Mouse (Mus musculus) right cerebral cortex, postnatal 10 days (tissue): Measurements from ENCODE around the gene Prr12.

ENCODE experiments used
- DNase-seq, 2 experiments: peaks; one replicate each; pipeline ENCODE4 v3.0.0; 2021; ENCODE audit warnings: low spot score in 2 of 2

Gene Prr12

GRCm38 (mm10) chr7:45051601-45051974, 1.1 kb downstream of the Prr12 start:
- DNase-seq, result no peak

DNA sequence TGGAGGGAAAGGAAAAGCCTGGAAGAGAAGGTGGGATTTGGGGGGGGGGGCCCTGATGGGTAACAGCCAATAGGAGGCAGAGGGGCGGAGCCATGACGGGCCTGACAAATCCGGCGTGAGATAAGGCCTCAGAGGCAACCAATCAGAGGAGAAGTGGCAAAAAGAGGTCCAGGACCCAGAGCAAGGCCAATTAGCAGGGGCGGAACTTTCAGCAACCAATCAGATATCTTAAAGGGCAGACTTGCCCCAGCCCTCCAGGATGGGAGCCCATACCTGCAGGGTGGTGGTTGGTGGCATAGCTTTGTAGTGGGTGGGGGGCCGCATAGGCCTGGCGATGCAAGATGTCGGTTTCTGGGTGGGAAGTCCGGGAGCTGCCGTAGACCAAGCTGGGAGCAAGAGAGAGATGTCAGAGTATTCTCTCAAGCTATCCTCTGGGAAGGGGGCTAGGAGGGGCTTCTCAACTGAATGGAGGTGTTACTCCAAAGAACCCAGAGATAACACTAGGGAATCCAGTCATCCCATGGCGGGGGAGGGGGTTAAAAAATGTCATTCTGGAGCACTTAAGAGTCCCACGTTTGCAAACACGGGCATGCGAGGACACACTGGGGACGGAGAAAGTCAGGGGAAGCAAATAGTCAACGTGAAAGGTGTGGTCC, 1.6 kb downstream of the Prr12 start:
- DNase-seq, result peak; percentile 87 to 93

DNA sequence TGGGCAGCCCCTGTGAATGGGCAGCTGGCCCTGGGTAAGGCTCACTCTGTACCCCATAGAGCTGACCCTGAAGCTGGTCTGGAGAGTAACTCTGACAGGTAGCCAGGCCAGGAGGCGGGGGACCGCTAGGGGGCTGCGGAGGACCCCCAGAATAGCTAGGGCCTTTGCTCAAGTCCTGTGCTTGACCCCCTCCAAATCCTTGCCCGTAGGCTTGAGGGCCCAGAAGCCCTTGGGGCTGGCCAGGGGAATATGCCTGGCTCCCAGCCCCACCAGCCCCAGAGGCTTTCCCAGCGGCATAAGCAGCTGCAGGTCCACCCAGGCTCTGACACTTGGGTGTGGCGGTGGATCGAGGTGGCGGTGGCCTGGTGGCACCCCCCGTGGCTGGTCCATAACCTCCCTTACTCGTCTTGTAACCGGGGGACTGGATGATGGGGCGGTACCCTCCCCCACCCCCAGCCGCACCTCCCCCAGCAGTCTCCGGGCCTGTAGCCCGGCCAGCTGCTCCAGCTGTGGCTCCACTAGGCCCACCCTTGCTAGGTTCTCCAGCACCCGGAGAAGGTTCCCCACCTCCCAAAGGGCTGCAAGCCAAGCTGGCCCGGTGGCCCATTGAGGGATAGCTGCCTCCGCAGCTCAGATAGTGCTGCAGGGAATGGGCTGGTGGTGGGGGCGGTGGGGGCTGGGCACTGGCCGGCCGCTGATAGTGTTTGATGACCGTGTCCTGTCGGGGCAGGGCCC, 3.6 kb downstream of the Prr12 start:
- no peak for DNase-seq

DNA sequence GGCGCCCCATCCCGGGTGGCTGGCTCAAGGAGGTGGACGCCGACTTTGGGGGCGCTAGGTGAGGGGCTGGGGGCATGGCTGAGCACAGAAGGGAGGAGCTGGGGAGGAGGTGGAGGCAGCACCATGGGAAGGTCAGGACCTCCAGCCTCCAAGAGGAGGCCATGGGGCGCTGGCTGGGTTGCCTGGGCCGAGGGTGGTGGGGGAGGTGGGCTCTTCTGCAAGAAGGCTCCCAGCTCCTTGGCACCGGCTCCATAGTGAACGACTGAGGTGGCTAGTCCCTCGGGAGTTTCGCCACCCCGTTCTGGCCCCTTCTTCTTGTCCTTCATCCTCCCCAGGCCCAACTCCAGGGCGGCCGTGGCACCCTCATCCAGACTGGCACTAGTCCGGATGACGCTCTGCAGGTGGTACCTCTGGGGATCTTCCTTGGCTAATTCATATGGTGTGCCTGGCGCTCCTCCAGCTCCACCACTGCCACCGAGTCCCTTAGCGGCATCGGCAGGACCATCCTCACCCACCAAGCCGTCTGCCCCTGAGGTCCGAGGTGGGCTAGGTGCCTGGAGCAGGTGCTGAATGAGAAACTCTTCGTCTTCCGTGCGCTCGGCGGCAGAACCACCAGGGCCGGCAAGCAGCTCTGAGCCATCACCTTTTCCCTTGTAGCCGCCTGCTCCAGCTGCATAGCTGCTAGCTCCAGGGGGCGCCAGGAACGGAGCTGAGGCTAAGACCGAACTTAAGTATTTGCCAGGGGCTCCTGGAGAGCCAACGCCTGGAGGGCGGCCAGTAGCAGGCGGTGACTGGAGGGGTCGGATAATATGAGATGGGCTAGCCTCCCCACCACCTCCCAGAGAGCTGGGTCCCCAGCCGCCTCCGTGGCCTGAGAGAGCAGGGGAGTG, 4.4 kb downstream of the Prr12 start:
- DNase-seq, result no peak

GRCm38 (mm10) chr7:45047491-45047890, 5.2 kb downstream of the Prr12 start:
- DNase-seq, result no peak

- DNase-seq, result no peak
These were observed 5.8 kb downstream of the Prr12 start for GRCm38 (mm10) chr7:45046853-45047350.

- no peak for DNase-seq
These were observed 6.9 kb downstream of the Prr12 start for GRCm38 (mm10) chr7:45045741-45046140.

GRCm38 (mm10) chr7:45043307-45043706, 9.4 kb downstream of the Prr12 start:
- DNase-seq, result no peak

- DNase-seq, result no peak
These were observed 11.8 kb downstream of the Prr12 start for GRCm38 (mm10) chr7:45040851-45041250.

- DNase-seq, result no peak
These were observed 14.3 kb downstream of the Prr12 start for GRCm38 (mm10) chr7:45038411-45038810.

GRCm38 (mm10) chr7:45037720-45038361, 14.8 kb downstream of the Prr12 start:
- DNase-seq, result no peak

DNA sequence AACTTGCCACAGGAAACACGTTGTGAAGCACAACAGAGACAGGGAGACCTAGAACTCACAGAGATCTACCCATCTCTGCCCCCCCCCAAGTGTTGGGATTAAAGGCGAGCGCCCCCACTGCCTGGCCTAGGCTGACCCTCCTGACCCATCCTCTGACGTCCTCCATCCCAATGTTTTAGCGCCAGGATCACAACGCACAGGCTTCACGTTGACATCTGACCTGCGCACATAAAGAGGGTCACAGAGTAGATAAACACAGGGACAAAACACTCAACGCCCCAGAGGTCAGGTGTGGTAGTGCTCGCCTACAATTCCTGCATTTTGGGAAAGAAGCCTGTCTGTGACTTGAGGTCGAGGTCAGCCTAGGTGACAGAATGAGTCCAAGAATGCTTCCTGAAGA, 16.0 kb downstream of the Prr12 start:
- DNase-seq, result no peak

DNA sequence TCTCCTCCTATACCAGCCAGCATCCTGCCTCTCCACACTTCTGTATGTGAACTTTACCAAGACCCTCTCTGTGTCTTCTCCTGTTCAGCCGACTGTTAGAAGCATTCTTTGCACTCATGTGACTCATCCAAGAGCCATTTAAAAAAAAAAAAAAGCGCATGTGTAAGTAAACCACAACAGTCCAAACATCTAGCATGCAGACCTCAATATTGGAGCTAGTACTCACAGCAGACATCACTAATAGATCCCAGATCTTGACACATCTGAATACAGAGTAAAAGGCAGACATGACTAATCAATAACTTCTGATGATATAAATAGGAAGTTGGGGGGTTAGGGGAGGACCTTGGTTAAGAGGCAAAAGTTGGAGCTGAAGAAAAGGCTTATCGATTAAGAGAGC, 17.1 kb downstream of the Prr12 start:
- DNase-seq, result no peak

GRCm38 (mm10) chr7:45033722-45034359, 18.8 kb downstream of the Prr12 start:
- DNase-seq, result no peak

- no peak for DNase-seq
These were observed 21.8 kb downstream of the Prr12 start for GRCm38 (mm10) chr7:45030857-45031256.

DNA sequence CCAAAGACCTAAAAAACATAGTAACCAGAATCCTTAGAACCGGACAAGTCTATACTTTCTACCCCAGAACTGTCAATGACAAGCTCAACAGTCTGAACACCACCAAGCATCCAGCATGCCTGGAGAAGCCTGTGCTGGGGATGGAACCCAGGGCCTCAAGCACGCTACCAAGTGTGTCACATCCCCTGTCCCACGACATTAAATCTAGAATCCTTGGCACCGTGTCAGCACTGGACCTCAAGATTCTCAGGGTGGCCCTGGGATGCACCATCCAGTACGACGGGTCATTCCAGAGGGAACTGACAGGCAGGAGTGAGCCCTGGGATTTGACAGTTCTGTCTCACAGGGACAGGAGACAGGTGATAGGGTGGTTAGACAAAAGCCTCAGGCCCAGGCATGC, 22.7 kb downstream of the Prr12 start:
- no peak for DNase-seq

- no peak for DNase-seq
These were observed 24.3 kb downstream of the Prr12 start for GRCm38 (mm10) chr7:45028351-45028750.

- no peak for DNase-seq
These were observed 24.9 kb downstream of the Prr12 start for GRCm38 (mm10) chr7:45027761-45028160.

- DNase-seq, result no peak
These were observed 26.4 kb downstream of the Prr12 start for GRCm38 (mm10) chr7:45026256-45026655.

GRCm38 (mm10) chr7:45025601-45026220, 27.0 kb downstream of the Prr12 start:
- no peak for DNase-seq
